ENCODE assay signal across 8 mouse cellular contexts in the genomic region with DNA sequence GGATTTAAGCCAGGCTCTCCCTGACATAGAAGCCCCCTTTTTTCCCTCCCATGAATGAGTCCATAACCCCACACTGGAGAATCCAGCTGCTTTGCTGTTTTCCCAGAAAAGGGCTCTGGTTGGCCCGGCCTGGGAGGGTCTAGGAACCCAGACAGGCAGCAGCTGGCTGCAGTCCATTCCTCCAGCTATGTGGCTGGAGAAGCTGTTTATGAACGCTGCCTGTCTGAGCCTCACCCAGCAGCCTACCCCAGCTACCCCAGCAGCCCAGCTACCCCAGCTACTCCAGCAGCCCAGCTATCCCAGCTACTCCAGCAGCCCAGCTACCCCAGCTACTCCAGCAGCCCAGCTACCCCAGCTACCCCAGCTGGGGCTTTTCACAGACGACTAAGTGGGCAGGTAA. TPM values are rescaled to one million over a fixed set of nuclear protein-coding genes. Genes with fewer than 3 reads are reported as not detected.
DNase-seq lines count a peak whose midpoint lies in the region; ATAC-seq and TF ChIP-seq lines count a peak whose summit lies in the region.

A gene (plus strand): TSS at position 171 of the 400 bp plus-strand sequence.

- H3K9me3 ChIP-seq in hindbrain, postnatal 0 days (ENCODE audit: low read length) = no peaks in the 10 kb centered on the region
- H3K9me3 ChIP-seq in liver, embryonic 12.5 days (replicated peaks) = no peaks in the 10 kb centered on the region

- DNase-seq in layer of hippocampus, adult 2 months (ENCODE audit: low spot score in 2 of 2) = no peak
- no peak for DNase-seq in layer of hippocampus, adult 9-11 months
- no peak for DNase-seq in adrenal gland, postnatal 4 days (ENCODE audit: low spot score in 2 of 2)
- no peak for DNase-seq in gastrocnemius, postnatal 14 days
- DNase-seq in hindbrain, postnatal 0 days (ENCODE audit: low spot score) = no peak
- no peak for DNase-seq in cerebellum, adult 9-10 months

- H3K4me2 ChIP-seq in hindbrain, postnatal 0 days (ENCODE audit: low read depth, low read length) = no peak within 1 kb of the TSS
- H3K4me2 ChIP-seq in liver, embryonic 12.5 days = peak within 1 kb of the TSS; percentile 30

- TF ChIP-seq POLR2A in olfactory bulb, adult 2 months (IDR thresholded peaks at IDR 0.05; ENCODE audit: insufficient read depth, low read depth, low read length) = no peak

- no peaks in the 10 kb centered on the region for H3K27me3 ChIP-seq in hindbrain, postnatal 0 days (ENCODE audit: insufficient read depth, low read length)
- no peaks in the 10 kb centered on the region for H3K27me3 ChIP-seq in liver, embryonic 12.5 days (replicated peaks)

- H3K4me3 ChIP-seq in layer of hippocampus, adult 2 months = no peak within 1 kb of the TSS
- H3K4me3 ChIP-seq in hindbrain, postnatal 0 days (ENCODE audit: low read length) = no peak within 1 kb of the TSS
- no peak within 1 kb of the TSS for H3K4me3 ChIP-seq in liver, embryonic 12.5 days
- H3K4me3 ChIP-seq in olfactory bulb, adult 2 months (ENCODE audit: insufficient read depth, low read depth, low read length) = no peak within 1 kb of the TSS

- peak within 1 kb of the TSS; percentile 87 for H3K27ac ChIP-seq in layer of hippocampus, adult 2 months
- H3K27ac ChIP-seq in hindbrain, postnatal 0 days = peak within 1 kb of the TSS; percentile 32; the same call in 1 of the 2 replicates
- peak within 1 kb of the TSS; percentile 79 for H3K27ac ChIP-seq in liver, embryonic 12.5 days
- H3K27ac ChIP-seq in olfactory bulb, adult 2 months (ENCODE audit: insufficient read depth, low read depth, low read length) = peak within 1 kb of the TSS; percentile 15; the same call in 1 of the 2 replicates

- intact Hi-C loops in gastrocnemius, postnatal 14 days (cut with DNase I; ENCODE audit: low total_unique reads) = no loop called here

- no peak for TF ChIP-seq CTCF in layer of hippocampus, adult 2 months (conservative IDR thresholded peaks at IDR 0.05)
- no peak for TF ChIP-seq CTCF in hindbrain, postnatal 0 days (IDR thresholded peaks at IDR 0.05; ENCODE audit: low read depth)
- no peak for TF ChIP-seq CTCF in olfactory bulb, adult 2 months (IDR thresholded peaks at IDR 0.05; ENCODE audit: insufficient read depth, low read depth, low read length)

- H3K36me3 ChIP-seq in hindbrain, postnatal 0 days (ENCODE audit: insufficient read depth, low read length) = no peaks in the 10 kb centered on the region
- H3K36me3 ChIP-seq in liver, embryonic 12.5 days = no peaks in the 10 kb centered on the region

- H3K9ac ChIP-seq in hindbrain, postnatal 0 days (replicated peaks; ENCODE audit: low read length) = no peak within 1 kb of the TSS
- peak within 1 kb of the TSS; percentile 23 for H3K9ac ChIP-seq in liver, embryonic 12.5 days

- 45% methylated on average over 3 of the region's 3 CpGs for WGBS in hindbrain, postnatal 0 days
- WGBS in liver, embryonic 12.5 days (ENCODE audit: insufficient replicate concordance) = 66% methylated on average over 3 of the region's 3 CpGs
- WGBS in olfactory bulb, adult 2 months = 48% methylated on average over 3 of the region's 3 CpGs

- H3K4me1 ChIP-seq in hindbrain, postnatal 0 days (ENCODE audit: insufficient read depth, low read length) = no peaks in the 10 kb centered on the region
- peaks cover 83% of the 10 kb centered on the region for H3K4me1 ChIP-seq in liver, embryonic 12.5 days
- peaks cover 19% of the 10 kb centered on the region for H3K4me1 ChIP-seq in olfactory bulb, adult 2 months (ENCODE audit: control insufficient read depth, insufficient read depth, low read length)

- ATAC-seq in hindbrain, postnatal 0 days = no peak
- no peak for ATAC-seq in liver, embryonic 12.5 days

RNA-seq across cellular contexts. Expression of the gene that starts here (rescaled TPM):
- 100 to 1,000 TPM; 118 to 119 TPM for total RNA-seq in layer of hippocampus, adult 2 months (2021)
- 100 to 1,000 TPM; 118 to 128 TPM for total RNA-seq in adrenal gland, postnatal 4 days (2021)
- total RNA-seq in gastrocnemius, postnatal 14 days (2021) = 10 to 100 TPM; 20.6 to 22.4 TPM
- total RNA-seq in hindbrain, postnatal 0 days (2014; rRNA removed) = 10.0 and 13.1 TPM in 2 replicates
- polyA plus RNA-seq in hindbrain, postnatal 0 days (2015; fragmentation: Nextera tagmentation; extraction: Ambion mirVana) = 83.9 and 90.8 TPM in 2 replicates
- polyA plus RNA-seq in liver, embryonic 12.5 days (2016; fragmentation: Nextera tagmentation; extraction: Ambion mirVana) = 24.2 and 24.4 TPM in 2 replicates
- not detected in 2 replicates for polyA plus RNA-seq in olfactory bulb, adult 2 months (2012; ENCODE audit: insufficient read depth, insufficient read length, low replicate concordance, missing spikeins)

Comparison
In these comparisons a context has a peak if more than half of its experiments do, and no peak if none do; other contexts are left out.
1. H3K27ac ChIP-seq: peak in every context shown above with its lines; median percentile 87 in layer of hippocampus, adult 2 months; 79 in liver, embryonic 12.5 days; 32 in hindbrain, postnatal 0 days; 15 in olfactory bulb, adult 2 months.